Mouse (Mus musculus): Measurements from ENCODE around the gene Itgb8.

The Itgb8 gene

DNA sequence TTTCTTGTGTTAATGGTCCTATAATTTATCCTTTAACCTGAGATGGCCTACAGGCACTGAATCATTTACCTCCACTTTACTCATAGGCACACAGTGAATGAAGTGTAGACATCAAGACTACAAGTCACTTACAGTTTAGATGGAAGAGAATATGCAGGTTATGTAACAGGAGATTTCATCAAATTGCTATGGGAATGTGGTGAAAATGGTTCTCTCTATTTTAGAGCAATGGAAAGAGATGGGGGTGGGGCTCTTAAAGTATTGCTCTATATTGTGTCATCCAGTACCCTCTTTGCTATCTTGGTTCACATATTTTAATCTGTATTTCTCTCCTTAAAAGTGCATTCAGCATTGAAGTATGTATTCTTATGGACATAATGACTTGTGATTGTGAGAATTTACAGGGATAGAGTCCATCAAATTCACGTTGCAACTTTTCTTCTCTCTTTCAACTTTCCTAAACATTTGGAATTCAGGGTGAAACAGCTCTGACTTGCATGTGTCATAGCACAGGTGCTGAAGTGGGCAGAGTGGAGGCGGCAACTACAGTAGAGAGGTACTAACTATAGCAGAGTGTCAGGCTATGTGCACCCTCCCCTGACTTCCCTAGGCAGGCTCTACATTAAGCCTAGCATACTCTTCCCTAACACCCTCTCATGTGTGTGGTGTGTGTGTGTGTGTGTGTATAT is 29.1 kb downstream of the Itgb8 start:
- no peak for DNase-seq (ENCODE audit: low spot score)

DNA sequence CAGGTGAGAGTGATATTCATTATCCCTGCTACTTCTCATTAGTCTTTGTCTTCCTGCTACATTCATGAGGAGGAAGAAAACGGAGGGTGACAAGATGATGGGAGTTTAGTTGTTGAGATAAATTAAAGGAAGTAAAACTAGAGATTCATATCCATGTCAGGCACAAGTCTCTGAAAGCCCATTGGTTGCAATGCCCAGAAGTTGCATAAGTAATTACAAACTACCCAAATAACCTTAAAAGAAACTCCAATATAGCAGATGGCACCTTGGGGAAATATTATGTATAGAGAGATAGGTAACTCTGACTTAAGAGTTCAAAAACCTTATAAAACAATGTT is 31.2 kb downstream of the Itgb8 start:
- DNase-seq (ENCODE audit: low spot score) = no peak

DNA sequence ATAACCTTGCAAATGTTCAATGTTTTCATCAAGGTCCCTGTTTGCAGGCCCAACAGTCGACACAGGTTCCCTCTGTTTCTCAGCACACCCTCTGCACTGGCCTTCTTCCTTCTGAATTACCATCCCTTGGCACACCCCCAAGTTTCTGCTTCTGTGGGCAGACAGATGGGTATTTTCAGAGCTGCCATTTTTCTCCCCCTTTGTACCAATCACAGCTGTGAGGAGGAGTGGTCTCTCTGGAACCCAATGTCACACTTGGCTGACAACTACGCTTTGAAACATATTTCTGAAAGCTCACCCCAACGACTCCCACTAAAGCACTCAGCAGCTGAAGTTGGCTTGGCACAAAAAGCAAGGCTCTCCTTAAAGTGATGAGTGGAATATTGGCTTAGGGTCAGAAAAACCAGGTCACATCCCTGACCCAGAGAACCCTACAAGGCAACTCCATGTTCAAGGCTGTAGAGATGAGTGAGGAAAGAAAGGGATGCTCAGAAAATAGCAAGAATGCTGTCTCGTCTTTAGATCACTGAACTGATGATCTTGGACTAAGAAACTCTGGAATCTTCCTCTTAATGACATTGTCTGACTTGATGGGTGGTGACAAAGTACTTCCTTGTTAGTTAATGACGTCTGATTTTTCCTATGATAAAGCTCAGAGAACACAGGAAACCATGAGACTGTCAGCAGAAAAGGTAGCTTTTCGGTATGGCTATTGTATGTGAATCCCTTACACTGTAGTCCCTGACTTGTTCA is 31.7 kb downstream of the Itgb8 start:
- peak; percentile 15 for DNase-seq (ENCODE audit: low spot score)

DNA sequence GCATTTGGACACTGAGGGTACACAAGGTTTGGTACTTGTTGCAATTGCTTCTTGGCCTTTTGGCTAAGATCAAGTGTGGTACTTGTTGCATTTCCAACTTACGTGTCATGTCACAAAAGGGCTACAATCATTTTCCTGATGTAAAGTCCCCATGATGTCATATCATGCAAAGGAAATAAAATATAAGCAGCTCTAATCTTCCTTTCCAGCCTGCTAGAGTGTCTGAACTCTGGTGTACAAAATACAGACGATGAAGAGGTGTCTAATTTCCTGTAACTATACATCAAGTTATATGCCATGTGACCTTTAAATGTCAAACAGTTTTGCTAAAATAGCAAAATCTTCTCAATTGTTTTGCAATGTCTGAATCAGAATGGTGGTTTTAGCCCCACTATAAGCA is 34.2 kb downstream of the Itgb8 start:
- no peak for DNase-seq (ENCODE audit: low spot score)

DNA sequence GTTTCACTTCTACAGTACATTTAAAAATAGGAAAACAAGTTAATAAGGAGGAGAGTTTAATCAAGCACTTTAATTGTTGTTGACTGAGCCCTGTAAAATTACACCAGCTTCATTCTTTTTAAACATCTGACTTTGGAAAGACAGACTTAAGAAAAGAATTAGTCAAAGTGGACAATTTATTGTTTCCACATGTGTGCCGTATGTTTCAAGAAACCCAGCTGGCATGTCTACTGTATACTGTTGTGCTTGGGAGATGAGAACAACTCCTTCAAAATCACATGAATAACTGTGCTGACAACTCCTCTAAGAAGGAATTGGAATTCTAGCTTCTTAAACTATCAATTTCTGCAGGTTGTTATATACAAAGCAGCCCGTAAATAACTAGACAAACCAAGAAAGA is 35.8 kb downstream of the Itgb8 start:
- no peak for DNase-seq (ENCODE audit: low spot score)

DNA sequence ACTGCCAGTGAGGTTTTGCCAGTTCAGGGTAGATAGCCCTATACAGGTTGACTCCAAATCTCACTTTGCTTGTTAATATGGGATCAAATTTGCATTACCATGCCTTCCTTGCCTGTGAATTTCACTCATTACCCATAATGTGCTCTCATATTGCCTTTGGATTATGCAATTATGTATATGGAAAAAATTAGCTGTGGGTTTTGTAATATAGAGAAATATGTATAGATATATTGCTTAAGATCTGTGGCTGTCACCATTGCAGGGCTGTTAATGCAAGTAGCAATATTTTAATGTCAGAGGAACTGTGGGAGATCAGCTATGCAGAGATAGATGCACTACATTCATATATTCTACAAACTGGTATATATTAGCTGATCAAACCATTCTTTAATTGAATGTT is 43.5 kb downstream of the Itgb8 start:
- DNase-seq (ENCODE audit: low spot score) = no peak

DNA sequence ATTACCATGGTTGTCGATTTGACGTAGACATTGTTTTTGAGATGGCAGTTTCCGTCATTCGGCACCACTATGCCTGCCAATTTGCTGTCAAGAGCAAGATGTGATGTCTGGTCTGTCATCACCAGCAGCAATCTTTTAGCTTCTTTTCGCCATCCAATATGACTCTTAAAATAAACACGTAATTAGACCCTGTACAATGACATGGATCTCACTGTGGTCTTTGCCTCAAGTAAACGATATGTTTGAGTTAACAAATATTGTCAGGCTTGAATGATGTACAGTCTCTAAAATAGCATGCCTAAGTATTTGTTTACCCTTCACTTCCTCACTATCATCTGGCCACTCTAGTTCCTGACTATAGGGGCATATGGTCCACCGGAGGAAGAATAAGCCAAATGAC is 48.8 kb downstream of the Itgb8 start:
- no peak for DNase-seq (ENCODE audit: low spot score)

DNA sequence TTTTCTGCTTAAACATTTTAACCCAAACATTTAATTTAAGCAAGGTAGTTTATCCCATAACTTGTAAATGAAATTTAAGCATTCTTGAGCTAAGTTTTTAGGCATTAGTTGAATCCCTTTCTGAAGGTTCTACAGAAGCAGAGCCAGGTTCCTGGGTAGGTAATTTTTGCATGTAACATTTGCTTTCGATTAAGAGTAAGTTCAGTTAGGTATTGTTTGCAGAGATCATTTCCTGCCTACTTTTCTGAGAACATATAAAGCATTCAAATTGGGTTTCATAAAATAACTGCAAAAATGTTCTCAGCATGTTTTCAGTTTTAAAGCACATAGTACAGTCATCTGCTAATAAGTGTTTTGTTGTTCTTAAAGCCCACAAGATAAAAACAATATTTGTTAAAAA is 53.2 kb downstream of the Itgb8 start:
- DNase-seq (ENCODE audit: low spot score) = no peak

DNA sequence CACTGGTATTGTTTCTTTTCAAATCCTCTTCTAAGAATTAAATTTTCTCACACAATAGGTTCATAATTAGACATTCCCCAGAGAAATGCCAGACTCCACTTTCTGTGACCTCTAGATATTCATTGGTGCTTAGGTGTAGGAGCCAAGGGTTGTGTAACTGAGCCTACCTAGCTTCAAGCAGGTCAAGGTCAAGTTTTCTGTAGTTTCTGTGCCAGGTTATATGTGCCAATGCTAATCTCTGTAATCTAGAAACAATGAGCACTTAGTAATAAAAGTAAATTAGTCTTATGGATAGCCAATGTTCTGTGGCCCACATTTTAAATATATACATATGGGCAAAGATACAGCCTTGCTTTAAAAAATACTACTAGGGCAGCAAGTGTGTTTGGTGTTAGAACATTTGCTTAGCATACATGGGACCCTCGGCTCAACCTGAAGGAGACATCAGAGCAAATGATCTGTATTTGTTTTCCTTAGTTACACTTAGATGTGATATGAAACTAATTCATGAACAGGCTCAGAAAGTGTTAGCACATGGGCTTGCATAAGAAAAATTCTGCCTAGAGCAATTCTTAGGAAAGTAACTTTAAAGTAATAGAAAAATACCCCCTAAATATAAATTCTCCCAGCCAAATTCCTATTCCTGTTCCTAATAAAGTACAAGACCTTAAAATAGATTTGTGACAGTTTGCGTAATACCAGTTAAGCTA is 56.2 kb downstream of the Itgb8 start:
- no peak for DNase-seq (ENCODE audit: low spot score)

DNA sequence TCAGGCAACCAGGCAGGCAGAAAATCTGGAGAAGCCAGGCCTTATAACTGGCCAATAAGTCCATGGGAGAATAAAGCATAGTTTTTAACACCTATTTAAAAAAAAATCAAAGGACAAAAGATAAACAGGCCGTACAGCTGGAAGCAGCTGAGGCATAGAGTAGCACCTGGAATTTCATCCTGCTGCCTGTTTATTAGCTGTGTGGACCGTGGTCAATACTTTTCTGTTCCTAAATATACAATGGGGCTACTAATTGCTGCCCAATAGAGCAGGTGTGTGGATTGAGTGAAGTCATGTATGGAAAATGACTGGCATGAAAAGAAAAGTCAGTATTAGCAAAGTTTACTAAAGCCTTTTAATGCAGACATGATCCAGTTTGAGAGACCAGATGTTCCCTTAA is 62.6 kb downstream of the Itgb8 start:
- DNase-seq (ENCODE audit: low spot score) = no peak

DNA sequence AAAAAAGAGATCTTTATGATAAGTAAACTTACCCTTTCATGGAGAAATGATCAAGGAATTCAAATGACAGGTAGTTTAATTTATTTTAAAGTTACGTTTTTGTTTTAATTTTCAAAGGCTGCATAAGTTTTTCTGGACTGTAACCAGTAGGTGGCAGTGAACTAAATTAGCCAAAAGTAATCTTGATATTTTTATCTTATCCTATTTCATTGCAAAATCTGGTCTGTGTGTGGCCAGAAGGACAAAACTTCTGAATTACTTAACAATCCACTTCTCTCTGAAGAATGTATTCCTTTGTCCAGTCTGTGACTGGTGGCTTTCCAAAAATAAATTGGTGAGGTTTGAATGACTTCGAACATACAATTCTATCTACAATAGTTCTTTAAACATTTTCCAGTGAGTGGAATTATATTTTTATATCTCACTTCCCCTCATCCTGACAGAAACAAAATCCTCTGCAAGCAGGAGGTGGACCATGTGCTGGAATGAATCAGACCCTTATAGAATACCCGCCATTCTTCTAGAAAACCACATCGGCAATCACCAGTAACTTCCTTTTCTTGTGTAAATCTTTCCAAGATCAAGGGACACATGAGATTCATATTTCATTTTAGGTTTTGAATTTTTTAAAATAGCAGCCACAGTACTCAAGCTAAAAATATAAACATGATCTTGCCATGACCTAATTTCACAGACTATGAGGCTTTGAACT is 68.6 kb downstream of the Itgb8 start:
- DNase-seq (ENCODE audit: low spot score) = no peak

DNA sequence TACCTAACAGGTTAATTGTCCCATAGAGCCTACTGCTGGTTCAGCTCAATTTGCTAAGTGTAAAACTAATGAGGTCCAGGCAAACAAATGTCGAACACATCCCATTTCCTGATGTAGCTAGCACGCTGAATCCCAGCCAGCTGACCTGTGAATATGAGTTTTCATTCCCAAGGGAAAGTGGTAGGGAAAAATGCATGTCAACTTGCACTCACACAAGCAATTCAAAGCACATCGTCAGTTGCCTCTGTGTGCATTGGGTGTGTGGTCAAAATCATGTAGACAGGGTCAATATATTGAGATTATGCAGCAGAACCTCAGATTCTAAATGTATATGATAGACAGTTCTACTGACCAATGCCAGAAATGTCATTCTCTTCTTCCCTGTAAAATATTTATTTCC is 69.5 kb downstream of the Itgb8 start:
- no peak for DNase-seq (ENCODE audit: low spot score)

DNA sequence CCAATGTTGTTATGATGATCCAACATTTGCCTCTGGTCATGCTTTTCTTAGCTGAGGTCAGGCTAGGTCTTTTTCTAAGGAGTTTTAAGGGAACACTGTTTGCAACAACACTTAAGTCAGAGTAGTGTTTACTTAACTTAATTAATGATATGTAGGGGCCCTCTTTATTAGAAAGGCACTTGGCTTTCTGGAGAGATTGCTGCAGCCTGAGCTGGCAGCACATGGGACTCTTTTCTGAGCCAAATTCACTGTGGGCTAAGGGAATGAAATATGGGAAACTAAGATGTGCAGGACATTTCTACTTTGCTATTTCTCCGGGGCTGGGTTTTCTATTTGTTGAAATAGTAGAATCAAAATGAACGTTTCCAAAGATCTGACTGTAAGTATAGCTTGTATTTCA is 73.5 kb downstream of the Itgb8 start:
- no peak for DNase-seq (ENCODE audit: low spot score)

DNA sequence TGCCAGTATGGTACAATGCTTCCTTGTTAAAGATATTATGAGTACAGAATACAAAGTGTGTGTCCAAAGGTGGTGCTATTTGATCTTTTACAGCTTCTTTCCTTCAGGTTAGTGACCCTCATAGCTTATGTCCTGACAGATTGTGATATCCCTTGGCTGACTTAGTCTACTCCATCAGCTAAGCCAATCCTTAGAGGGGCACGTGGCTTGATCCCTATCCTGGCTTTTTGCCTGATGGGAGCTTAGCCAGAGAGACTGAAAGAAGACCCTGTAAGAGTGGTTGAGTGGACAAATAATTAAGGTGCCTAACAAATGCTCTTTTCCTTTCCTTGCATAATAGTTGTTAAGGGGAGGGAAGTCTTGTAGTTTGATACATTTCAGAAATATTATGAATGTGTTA is 73.9 kb downstream of the Itgb8 start:
- DNase-seq (ENCODE audit: low spot score) = no peak

DNA sequence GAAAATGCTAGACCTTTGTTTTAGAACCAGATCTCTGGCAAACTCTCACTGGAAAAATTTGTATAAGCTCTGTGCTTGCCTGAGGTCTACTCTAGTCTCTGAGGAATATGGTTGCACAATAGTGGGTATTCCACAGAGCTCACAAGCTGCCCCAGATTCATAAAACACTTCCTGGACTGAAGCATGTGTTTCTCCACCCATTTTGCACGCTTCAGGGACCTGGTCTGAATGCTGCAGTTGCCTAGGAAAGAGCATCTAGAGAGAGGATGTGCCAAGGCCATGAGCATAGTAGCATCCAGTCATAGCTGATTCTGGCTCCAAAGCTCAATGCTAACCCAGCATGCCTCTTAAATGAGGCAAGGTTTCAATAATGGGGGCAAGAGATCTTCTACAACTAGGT is 74.4 kb downstream of the Itgb8 start:
- DNase-seq (ENCODE audit: low spot score) = peak; percentile 8

DNA sequence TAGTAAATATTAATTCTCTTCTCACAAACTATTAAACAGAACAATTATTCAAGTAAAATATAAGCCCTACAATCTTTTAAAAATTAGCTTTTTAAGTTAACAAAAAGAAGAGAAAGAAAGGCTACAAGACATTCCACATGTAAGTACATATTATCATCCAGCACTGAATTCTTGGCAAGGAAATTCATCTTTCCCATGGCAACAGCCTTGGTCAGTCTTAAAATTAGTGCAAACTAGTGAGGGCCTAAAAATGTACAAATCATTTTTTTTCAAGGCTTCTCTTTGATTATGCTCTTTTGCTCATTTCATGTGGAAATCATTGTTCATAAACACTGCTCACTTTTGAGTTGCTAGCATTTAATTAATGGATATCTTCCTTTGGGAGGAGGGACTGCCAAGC is 77.8 kb downstream of the Itgb8 start:
- DNase-seq (ENCODE audit: low spot score) = peak; percentile 11

DNA sequence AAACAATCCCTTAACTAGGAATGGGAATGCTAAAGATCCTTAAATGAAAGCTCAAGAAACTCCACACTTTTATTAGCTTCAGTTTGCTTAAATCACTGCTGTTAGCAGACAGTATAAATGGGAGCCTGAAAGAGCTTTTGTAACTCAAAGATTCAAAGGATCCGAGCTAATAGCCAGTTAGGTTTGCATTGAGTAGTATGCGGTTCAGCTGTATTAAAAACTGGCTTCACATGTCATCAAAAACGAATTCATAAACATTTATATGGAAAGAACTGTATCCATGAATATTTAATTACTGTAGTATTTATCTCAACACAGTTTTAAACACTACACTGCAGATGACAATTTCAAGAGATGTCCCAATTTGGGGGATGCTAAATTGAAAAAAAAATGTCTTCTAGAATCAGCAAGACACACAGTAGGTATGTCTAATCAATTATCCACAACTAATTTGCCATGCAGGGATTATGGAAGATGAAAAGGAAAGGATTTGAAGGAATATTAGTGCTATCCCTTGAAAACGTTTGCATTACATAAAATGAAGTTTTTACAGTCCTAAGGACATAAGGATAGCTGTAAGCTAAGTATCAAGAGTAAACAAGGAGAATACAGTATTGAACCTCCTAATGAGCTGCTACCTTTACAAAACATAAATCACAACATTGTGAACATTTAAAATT is 79.2 kb downstream of the Itgb8 start:
- DNase-seq (ENCODE audit: low spot score) = no peak

DNA sequence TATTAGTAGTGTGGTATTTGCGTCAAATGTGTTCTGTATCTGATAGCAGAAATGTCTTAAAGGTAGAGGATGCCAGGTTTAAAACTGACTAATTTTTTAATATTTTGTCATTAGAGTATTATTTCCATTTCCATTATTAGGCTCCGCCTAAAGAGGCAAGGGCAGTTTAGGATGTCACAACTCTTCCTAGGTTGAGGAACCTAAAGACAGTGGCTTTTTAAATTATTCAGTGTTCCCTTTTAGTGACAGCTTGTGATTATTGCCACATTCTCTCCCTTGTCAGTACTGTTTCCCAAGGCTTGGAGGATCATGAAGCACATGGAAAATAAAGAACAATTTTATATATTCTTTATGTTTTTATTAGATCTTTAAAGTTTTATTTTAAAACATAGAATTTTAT is 80.9 kb downstream of the Itgb8 start:
- no peak for DNase-seq (ENCODE audit: low spot score)

DNA sequence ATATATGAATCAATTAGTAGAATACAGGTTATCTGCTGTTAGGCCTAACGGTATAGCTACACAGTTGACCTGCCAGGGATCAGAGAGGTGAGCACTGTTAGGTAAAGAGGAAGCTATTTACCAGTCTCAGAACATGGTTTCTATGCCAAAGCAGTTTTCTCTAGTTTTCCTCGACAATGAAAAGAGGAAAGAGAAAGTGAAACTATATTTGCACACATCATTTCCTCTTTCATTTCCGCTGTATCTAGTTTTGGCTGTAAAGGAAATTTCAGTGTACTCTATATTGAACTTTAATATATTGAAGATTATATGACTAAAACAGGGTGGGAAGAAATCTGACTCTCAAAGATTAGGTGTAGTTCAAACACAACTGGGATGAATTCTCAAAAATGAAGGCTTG is 81.5 kb downstream of the Itgb8 start:
- no peak for DNase-seq (ENCODE audit: low spot score)

DNA sequence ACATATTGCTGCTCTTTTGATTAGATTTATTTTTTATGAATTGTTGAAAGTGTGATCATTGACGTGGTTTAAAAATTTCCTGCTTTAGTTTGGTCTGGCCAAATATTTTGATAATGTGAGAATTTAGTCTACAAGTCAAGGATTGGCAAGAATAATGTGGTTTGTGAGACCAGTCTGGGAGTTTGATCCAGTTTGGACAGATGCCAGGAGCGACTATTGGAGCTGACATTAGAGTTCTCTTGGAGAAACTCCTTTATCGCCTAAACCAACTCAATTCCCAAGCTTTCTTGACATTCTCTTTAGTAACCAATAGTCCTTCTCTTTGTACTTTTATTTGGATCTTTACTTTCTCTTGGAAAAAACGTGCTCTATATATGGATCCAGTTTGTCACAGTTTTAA is 83.0 kb downstream of the Itgb8 start:
- no peak for DNase-seq (ENCODE audit: low spot score)

DNA sequence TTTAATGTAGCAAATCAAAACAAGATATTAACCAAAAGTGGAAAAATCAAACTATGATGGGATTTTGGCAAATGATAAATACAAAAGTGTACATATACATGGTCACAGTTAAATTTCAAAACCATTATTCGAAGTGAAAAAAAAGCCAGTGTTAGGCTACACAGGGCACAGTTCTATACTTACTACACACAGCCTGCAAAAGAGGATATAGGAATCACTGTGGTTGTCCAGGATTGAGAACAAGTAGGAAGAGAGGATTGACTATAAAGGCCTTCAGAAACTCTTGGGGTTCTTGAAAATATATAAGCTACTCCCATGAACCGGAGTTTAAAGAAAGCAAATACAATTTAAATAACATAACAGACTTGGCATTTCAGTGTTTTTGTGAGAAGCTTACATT is 87.6 kb downstream of the Itgb8 start:
- no peak for DNase-seq (ENCODE audit: low spot score)

DNA sequence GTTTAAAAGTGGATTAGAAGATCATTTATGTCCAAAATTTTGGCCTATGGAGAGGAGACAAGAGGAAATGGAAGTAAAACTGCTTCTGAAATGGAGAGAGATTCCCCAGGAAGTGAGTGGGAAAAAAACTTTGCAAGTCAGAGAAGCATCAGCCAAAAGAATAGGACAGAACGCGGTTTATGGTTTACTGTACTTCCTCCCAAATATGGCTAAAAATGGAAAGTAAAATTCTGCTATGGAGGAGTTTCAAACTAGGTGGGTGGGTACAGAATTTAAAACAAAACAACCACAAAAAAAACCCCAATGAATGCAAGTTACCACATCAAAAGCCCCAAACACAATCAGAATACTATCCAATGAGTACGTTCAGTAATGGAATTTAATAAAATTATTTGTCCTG is 90.8 kb downstream of the Itgb8 start:
- DNase-seq (ENCODE audit: low spot score) = no peak
